Mouse (Mus musculus): ENCODE results near the gene Nipsnap3a.

GRCm38 (mm10) chr4:52964247-52964646 lies 24.8 kb upstream of the Nipsnap3a start, which contains the start of gene Olfr270:
- TF ChIP-seq POLR2A (IDR thresholded peaks at IDR 0.05; ENCODE audit: extremely low read depth, insufficient read depth, low read length) (no peak), CTCF (IDR thresholded peaks at IDR 0.05; ENCODE audit: low read depth, low read length) (no peak)

Data from liver, adult 2 months (tissue).